In genomic region chr10:111559341-111560246, GRCm38 (mm10) we compare ENCODE assay signal across 11 mouse cellular contexts. TPM values are rescaled to one million over a fixed set of nuclear protein-coding genes. Genes with fewer than 3 reads are reported as not detected.
A peak's percentile ranks its signal among the peaks of the same experiment; 100 is the strongest.
DNase-seq lines count a peak whose midpoint lies in the region; ATAC-seq and TF ChIP-seq lines count a peak whose summit lies in the region.
"Had no signal": no experiment of that assay in that cellular context is flagged by ENCODE, and none has a peak within 500 bp of the region (broad histone marks: within the 10 kb centered on the region; RNA-seq: fewer than 3 reads in every experiment).

No protein-coding gene starts in this region.

- no peaks in the 10 kb centered on the region for H3K79me2 ChIP-seq in heart, adult 2 months (replicated peaks; ENCODE audit: control insufficient read depth, insufficient read depth, low read length)

- no peak for TF ChIP-seq EP300 in heart, adult 2 months (IDR thresholded peaks at IDR 0.05; ENCODE audit: insufficient read depth, low read depth, low read length)

- peaks cover 30% of the 10 kb centered on the region for H3K4me1 ChIP-seq in heart, embryonic 12.5 days (replicated peaks)
- no peaks in the 10 kb centered on the region; the same call in 1 of the 2 replicates for H3K4me1 ChIP-seq in heart, adult 2 months (ENCODE audit: control insufficient read depth, insufficient read depth, low read length)
- H3K4me1 ChIP-seq in midbrain, embryonic 12.5 days = peaks cover 12% of the 10 kb centered on the region; the same call in 1 of the 2 replicates
- H3K4me1 ChIP-seq in midbrain, embryonic 16.5 days (ENCODE audit: control insufficient read depth, insufficient read depth, low read length) = peaks cover 9% of the 10 kb centered on the region; the same call in 1 of the 2 replicates

- DNase-seq in heart, adult 2 months = no peak
- peak; percentile 62 for DNase-seq in thymus, postnatal 4 days
- no peak for DNase-seq in ovary, adult 18-20 months (ENCODE audit: low spot score)
- no peak for DNase-seq in layer of hippocampus, postnatal 14 days (ENCODE audit: low spot score in 2 of 2)

- ATAC-seq in heart, embryonic 12.5 days (ENCODE audit: insufficient number of reproducible peaks, low FRiP score) = no peak
- ATAC-seq in midbrain, embryonic 12.5 days (ENCODE audit: low FRiP score, low read depth) = 0 out of 2 replicates have a peak, but pooled peaks have one; percentile 19
- no peak; the same call in 1 of the 2 replicates for ATAC-seq in midbrain, embryonic 16.5 days
- ATAC-seq in megakaryocyte progenitor cell, adult 5-6 weeks (replicated peaks; ENCODE audit: poor library complexity) = peak; percentile 24

- H3K4me3 ChIP-seq in heart, embryonic 12.5 days = no peak overlapping the region
- H3K4me3 ChIP-seq in heart, adult 2 months = no peak overlapping the region
- no peak overlapping the region for H3K4me3 ChIP-seq in midbrain, embryonic 12.5 days
- no peak overlapping the region for H3K4me3 ChIP-seq in midbrain, embryonic 16.5 days (ENCODE audit: low read depth, low read length)
- H3K4me3 ChIP-seq: hindbrain, embryonic 10.5 days; neural tube, embryonic 13.5 days had no signal

- peak overlapping the region; percentile 66 for H3K27ac ChIP-seq in heart, embryonic 12.5 days (ENCODE audit: poor library complexity, severe bottlenecking)
- H3K27ac ChIP-seq in heart, adult 2 months = no peak overlapping the region
- no peak overlapping the region for H3K27ac ChIP-seq in midbrain, embryonic 12.5 days (replicated peaks)
- no peak overlapping the region for H3K27ac ChIP-seq in midbrain, embryonic 16.5 days (ENCODE audit: low read length)
- H3K27ac ChIP-seq: hindbrain, embryonic 10.5 days; neural tube, embryonic 13.5 days had no signal

- no peak for TF ChIP-seq CTCF in heart, adult 2 months (IDR thresholded peaks at IDR 0.05)

- no peaks in the 10 kb centered on the region for H3K27me3 ChIP-seq in heart, embryonic 12.5 days (replicated peaks)
- H3K27me3 ChIP-seq in heart, adult 2 months (ENCODE audit: control insufficient read depth, insufficient read depth, low read length) = no peaks in the 10 kb centered on the region
- no peaks in the 10 kb centered on the region for H3K27me3 ChIP-seq in midbrain, embryonic 12.5 days
- H3K27me3 ChIP-seq in midbrain, embryonic 16.5 days (ENCODE audit: control insufficient read depth, insufficient read depth, low read depth, low read length) = no peaks in the 10 kb centered on the region
- H3K27me3 ChIP-seq: CH12.LX; neural tube, embryonic 13.5 days had no signal

- no peaks in the 10 kb centered on the region for H3K36me3 ChIP-seq in heart, embryonic 12.5 days
- H3K36me3 ChIP-seq in heart, adult 2 months (ENCODE audit: control insufficient read depth, insufficient read depth, low read length) = no peaks in the 10 kb centered on the region
- H3K36me3 ChIP-seq in midbrain, embryonic 12.5 days = no peaks in the 10 kb centered on the region
- H3K36me3 ChIP-seq in midbrain, embryonic 16.5 days (ENCODE audit: control insufficient read depth, insufficient read depth, low read length) = no peaks in the 10 kb centered on the region
- H3K36me3 ChIP-seq: hindbrain, embryonic 10.5 days; neural tube, embryonic 13.5 days had no signal

- no peaks in the 10 kb centered on the region for H3K9me3 ChIP-seq in heart, embryonic 12.5 days (replicated peaks)
- no peaks in the 10 kb centered on the region for H3K9me3 ChIP-seq in midbrain, embryonic 12.5 days
- H3K9me3 ChIP-seq in midbrain, embryonic 16.5 days (replicated peaks; ENCODE audit: control insufficient read depth, low read length, poor library complexity, severe bottlenecking) = no peaks in the 10 kb centered on the region
- H3K9me3 ChIP-seq: hindbrain, embryonic 10.5 days; neural tube, embryonic 13.5 days had no signal

- H3K4me2 ChIP-seq in heart, embryonic 12.5 days = no peak overlapping the region
- H3K4me2 ChIP-seq in midbrain, embryonic 12.5 days (replicated peaks) = no peak overlapping the region
- no peak overlapping the region for H3K4me2 ChIP-seq in midbrain, embryonic 16.5 days (ENCODE audit: low read length)
- H3K4me2 ChIP-seq: neural tube, embryonic 13.5 days had no signal

- intact Hi-C loops in heart, adult 2 months (cut with DNase I) = no loop called here

- no peak for TF ChIP-seq POLR2A in heart, adult 2 months (IDR thresholded peaks at IDR 0.05; ENCODE audit: insufficient read depth, low read depth, low read length)

- WGBS in heart, embryonic 12.5 days = 53% methylated on average over 17 of the region's 17 CpGs
- WGBS in heart, adult 2 months = 44% methylated on average over 17 of the region's 17 CpGs
- WGBS in midbrain, embryonic 12.5 days = 63% methylated on average over 17 of the region's 17 CpGs
- 47% methylated on average over 17 of the region's 17 CpGs for WGBS in midbrain, embryonic 16.5 days

- H3K9ac ChIP-seq in heart, embryonic 12.5 days = no peak overlapping the region
- H3K9ac ChIP-seq in heart, adult 2 months (ENCODE audit: low read depth, low read length) = no peak overlapping the region
- no peak overlapping the region for H3K9ac ChIP-seq in midbrain, embryonic 12.5 days (replicated peaks)
- H3K9ac ChIP-seq in midbrain, embryonic 16.5 days (ENCODE audit: low read depth, low read length) = no peak overlapping the region
- H3K9ac ChIP-seq: neural tube, embryonic 13.5 days had no signal

RNA-seq across cellular contexts. Expression of gene Phlda1, which starts 53.5 kb away (rescaled TPM):
- polyA plus RNA-seq in heart, embryonic 12.5 days (2016; fragmentation: Nextera tagmentation; extraction: Ambion mirVana) = 19.8 and 24.6 TPM in 2 replicates
- 10 to 100 TPM; 13.4 to 16.2 TPM for total RNA-seq in heart, adult 2 months (2021)
- 8.4 and 16.8 TPM in 2 replicates for polyA plus RNA-seq in heart, adult 2 months (2012; rRNA removed)
- polyA plus RNA-seq in midbrain, embryonic 12.5 days (2016; fragmentation: Nextera tagmentation; extraction: Ambion mirVana) = 19.6 and 20.3 TPM in 2 replicates
- polyA plus RNA-seq in midbrain, embryonic 16.5 days (2015; fragmentation: Nextera tagmentation; extraction: Ambion mirVana) = 30.8 and 30.9 TPM in 2 replicates
- 2.1 and 3.7 TPM in 2 replicates for total RNA-seq in megakaryocyte progenitor cell, adult 5-6 weeks (2015)
- 0.10 and 0.33 TPM in 2 replicates for total RNA-seq in megakaryocyte progenitor cell, adult 5-6 weeks (2017)
- total RNA-seq in layer of hippocampus, postnatal 14 days (2021) = 10 to 100 TPM; 23.9 to 24.4 TPM

Comparison
In these comparisons a context has a peak if more than half of its experiments do, and no peak if none do; other contexts are left out.
1. ATAC-seq: peak in midbrain, embryonic 12.5 days (single experiment) and megakaryocyte progenitor cell, adult 5-6 weeks (single experiment); none in heart, embryonic 12.5 days (single experiment) and midbrain, embryonic 16.5 days (single experiment).